Mouse (Mus musculus) heart, adult 2 months (tissue): Measurements from ENCODE around the gene Ncln.

Source experiments
- CTCF ChIP-seq: fragments of 200-600 bp; IDR thresholded peaks from 2 replicates; pipeline ENCODE4 v1.8.1; 2022; ENCODE audit warnings: antibody characterized with exemption, mild to moderate bottlenecking, moderate library complexity
- POLR2A ChIP-seq: fragments of 200-500 bp; IDR thresholded peaks from 2 replicates; pipeline ENCODE4 v1.6.1; 2011; ENCODE audit warnings: mild to moderate bottlenecking, low read depth, low read length, control low read depth; ENCODE audit not compliant: insufficient read depth

DNA sequence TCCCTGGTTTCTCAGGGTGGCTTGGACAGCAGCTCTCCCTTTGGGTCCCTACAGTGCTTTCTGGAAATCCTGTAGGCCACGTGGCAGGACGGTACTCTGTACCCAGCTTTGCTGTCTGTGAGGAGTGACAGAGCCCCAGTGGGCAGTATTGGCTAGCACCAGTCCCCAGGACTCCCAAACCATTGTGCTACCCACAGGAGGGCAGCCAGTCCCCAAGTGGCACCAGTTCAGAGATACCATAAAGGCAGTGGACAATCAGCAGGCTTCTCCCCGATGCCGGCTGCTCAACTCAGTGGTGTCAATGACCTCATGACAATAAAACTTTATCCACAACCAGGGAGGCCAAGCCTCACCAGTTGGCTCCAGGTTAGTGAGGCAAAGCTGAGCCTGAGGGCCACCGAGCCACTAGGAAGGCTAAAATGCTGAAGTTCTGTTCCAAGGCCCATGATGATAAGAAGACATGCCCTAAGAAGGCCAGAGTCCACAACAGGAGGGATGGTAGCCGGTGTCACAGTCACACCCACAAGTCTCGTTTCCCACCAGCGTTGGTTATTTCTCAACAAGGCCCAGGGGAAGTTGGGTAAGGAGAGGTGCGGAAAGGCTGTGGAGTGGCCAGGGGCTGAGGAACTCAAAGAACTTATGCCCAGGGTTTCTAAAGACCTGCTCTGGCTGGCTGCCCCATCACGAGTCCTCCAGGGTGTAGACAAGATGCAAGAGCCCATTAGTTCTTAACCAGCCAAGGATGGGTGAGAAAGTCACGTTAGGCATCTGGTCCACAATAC, 1.7 kb downstream of the Ncln start:
- no peak for TF ChIP-seq POLR2A
- no peak for TF ChIP-seq CTCF
